Comparison of ENCODE assay signal across 24 mouse cellular contexts in genomic region chr14:118305951-118306350, GRCm38 (mm10). TPM values are rescaled to one million over a fixed set of nuclear protein-coding genes. Genes with fewer than 3 reads are reported as not detected.
DNase-seq lines count a peak whose midpoint lies in the region; ATAC-seq and TF ChIP-seq lines count a peak whose summit lies in the region.
"Had no signal": no experiment of that assay in that cellular context is flagged by ENCODE, and none has a peak within 500 bp of the region (broad histone marks: within the 10 kb centered on the region; RNA-seq: fewer than 3 reads in every experiment).

No protein-coding gene starts in this region.

- in situ Hi-C loops in CH12.LX (cut with MboI; ENCODE audit: low pct_ligation_motif_present, low pct_unique_long_range_greater_than_20kb, low sequenced_read_pairs): no loop called here

- WGBS in embryonic facial prominence, embryonic 12.5 days: 66% methylated on average over 9 of the region's 9 CpGs
- WGBS in embryonic facial prominence, embryonic 10.5 days: 82% methylated on average over 9 of the region's 9 CpGs

- TF ChIP-seq POLR2A in CH12.LX (IDR thresholded peaks at IDR 0.05; ENCODE audit: low read depth, low read length): peak; percentile 52; the same call in 1 of the 2 replicates

- 0 out of 2 replicates have a peak overlapping the region, but pooled peaks have one; percentile 17 for H3K27ac ChIP-seq in embryonic facial prominence, embryonic 12.5 days
- no peak overlapping the region for H3K27ac ChIP-seq in embryonic facial prominence, embryonic 10.5 days (replicated peaks)
- peak overlapping the region; percentile 95; the same call in 1 of the 2 replicates for H3K27ac ChIP-seq in CH12.LX (ENCODE audit: insufficient read depth, low read depth)
- H3K27ac ChIP-seq: embryonic facial prominence, embryonic 13.5 days; neural tube, embryonic 12.5 days had no signal

- H3K9me3 ChIP-seq in embryonic facial prominence, embryonic 12.5 days: no peaks in the 10 kb centered on the region
- H3K9me3 ChIP-seq in embryonic facial prominence, embryonic 10.5 days: no peaks in the 10 kb centered on the region
- H3K9me3 ChIP-seq in CH12.LX (replicated peaks; ENCODE audit: low read length): no peaks in the 10 kb centered on the region
- H3K9me3 ChIP-seq: embryonic facial prominence, embryonic 13.5 days; G1E; neural tube, embryonic 12.5 days had no signal

- no peak overlapping the region for H3K4me3 ChIP-seq in embryonic facial prominence, embryonic 12.5 days
- H3K4me3 ChIP-seq in embryonic facial prominence, embryonic 10.5 days: no peak overlapping the region
- H3K4me3 ChIP-seq in CH12.LX (replicated peaks in 1 of 3; ENCODE audit: low read depth in 2 of 3, low read length in 2 of 3, poor library complexity in 1 of 3): peak overlapping the region; percentile 46 to 59 (median 51)
- H3K4me3 ChIP-seq: embryonic facial prominence, embryonic 13.5 days; neural tube, embryonic 12.5 days had no signal

- H3K27me3 ChIP-seq in embryonic facial prominence, embryonic 12.5 days: no peaks in the 10 kb centered on the region
- H3K27me3 ChIP-seq in embryonic facial prominence, embryonic 10.5 days (replicated peaks; ENCODE audit: low read depth, poor library complexity, severe bottlenecking): peaks cover 4% of the 10 kb centered on the region
- no peaks in the 10 kb centered on the region for H3K27me3 ChIP-seq in CH12.LX (replicated peaks)
- H3K27me3 ChIP-seq: embryonic facial prominence, embryonic 13.5 days; neural tube, embryonic 12.5 days had no signal

- dilution Hi-C loops in CH12.LX (cut with MboI; ENCODE audit: extremely low pct_ligation_motif_present, extremely low pct_unique_long_range_greater_than_20kb, low sequenced_read_pairs): no loop called here

- no peaks in the 10 kb centered on the region for H3K36me3 ChIP-seq in embryonic facial prominence, embryonic 12.5 days
- H3K36me3 ChIP-seq in embryonic facial prominence, embryonic 10.5 days (replicated peaks): no peaks in the 10 kb centered on the region
- H3K36me3 ChIP-seq in CH12.LX (replicated peaks in 1 of 2; ENCODE audit: control insufficient read depth in 1 of 2, insufficient read depth in 1 of 2, low read length in 1 of 2): no peaks in the 10 kb centered on the region
- H3K36me3 ChIP-seq: embryonic facial prominence, embryonic 13.5 days; G1E; neural tube, embryonic 12.5 days had no signal

- H3K4me1 ChIP-seq in embryonic facial prominence, embryonic 12.5 days: peaks cover 5% of the 10 kb centered on the region; the same call in 1 of the 2 replicates
- peaks cover 3% of the 10 kb centered on the region; the same call in 1 of the 2 replicates for H3K4me1 ChIP-seq in embryonic facial prominence, embryonic 10.5 days
- peaks cover 14 to 50% of the 10 kb centered on the region in 2 experiments for H3K4me1 ChIP-seq in CH12.LX (ENCODE audit: control insufficient read depth in 1 of 2, insufficient read depth in 2 of 2)
- H3K4me1 ChIP-seq: neural tube, embryonic 12.5 days had no signal

- no peak for TF ChIP-seq EP300 in CH12.LX (IDR thresholded peaks at IDR 0.05; ENCODE audit: low read length)

- no peak for DNase-seq in embryonic facial prominence, embryonic 10.5 days (ENCODE audit: low spot score)
- DNase-seq in kidney, postnatal 14 days: peak; percentile 6
- no peak for DNase-seq in kidney, adult 11 months
- peak; percentile 53 for DNase-seq in CH12.LX (ENCODE audit: extremely low read depth)
- DNase-seq in heart, postnatal 4 days: peak; percentile 36
- no peak for DNase-seq in urinary bladder, postnatal 4 days (ENCODE audit: low spot score in 2 of 2)
- DNase-seq: B cell, adult 2 months; gastrocnemius, postnatal 10 days; liver, postnatal 0 days; right cerebral cortex, adult 18-20 months; thymus, adult 2 months had no signal

- TF ChIP-seq RAD21 in CH12.LX (IDR thresholded peaks at IDR 0.05; ENCODE audit: low read depth, low read length): no peak

- no peak overlapping the region for H3K4me2 ChIP-seq in embryonic facial prominence, embryonic 12.5 days (replicated peaks)
- peak overlapping the region; percentile 92 for H3K4me2 ChIP-seq in CH12.LX (ENCODE audit: insufficient read depth, low read depth, poor library complexity, severe bottlenecking)
- H3K4me2 ChIP-seq: embryonic facial prominence, embryonic 13.5 days; neural tube, embryonic 12.5 days had no signal

- no peaks in the 10 kb centered on the region for H3K79me2 ChIP-seq in CH12.LX (replicated peaks; ENCODE audit: control insufficient read depth, extremely low read depth, insufficient read depth, poor library complexity, severe bottlenecking)

- no peak overlapping the region for H3K9ac ChIP-seq in embryonic facial prominence, embryonic 12.5 days
- peak overlapping the region; percentile 89 for H3K9ac ChIP-seq in CH12.LX (ENCODE audit: insufficient read depth, low read depth)
- H3K9ac ChIP-seq: embryonic facial prominence, embryonic 13.5 days; liver, postnatal 0 days; neural tube, embryonic 12.5 days had no signal

- ATAC-seq in embryonic facial prominence, embryonic 12.5 days (ENCODE audit: insufficient number of reproducible peaks, insufficient read depth, low FRiP score, low TSS enrichment): no peak
- ATAC-seq in megakaryocyte-erythroid progenitor cell, adult 5-6 weeks (replicated peaks; ENCODE audit: low FRiP score, low TSS enrichment, poor library complexity, severe bottlenecking): no peak
- ATAC-seq: inflammation-experienced regulatory T-cells, adult 6 months; liver, postnatal 0 days; midbrain, embryonic 16.5 days had no signal

- TF ChIP-seq CTCF in CH12.LX (conservative IDR thresholded peaks at IDR 0.05 in 1 of 2, IDR thresholded peaks at IDR 0.05 in 1 of 2; ENCODE audit: low read depth in 2 of 2, low read length in 2 of 2): no peak

TF ChIP-seq in CH12.LX, 34 proteins besides CTCF, POLR2A, EP300 and RAD21:
- TF ChIP-seq BHLHE40 (IDR thresholded peaks at IDR 0.05; ENCODE audit: low read depth, low read length): peak; percentile 46; the same call in 1 of the 2 replicates
- no peak for TF ChIP-seq CHD1 (IDR thresholded peaks at IDR 0.05; ENCODE audit: low read depth, low read length)
- TF ChIP-seq ZMIZ1 (IDR thresholded peaks at IDR 0.05; ENCODE audit: low read depth, low read length): no peak
- TF ChIP-seq ETS1 (conservative IDR thresholded peaks at IDR 0.05; ENCODE audit: low read depth, low read length): peak; percentile 43; the same call in 1 of the 2 replicates
- peak; percentile 36; the same call in 1 of the 2 replicates for TF ChIP-seq SIN3A (IDR thresholded peaks at IDR 0.05; ENCODE audit: low read length)
- TF ChIP-seq MAFK (IDR thresholded peaks at IDR 0.05; ENCODE audit: insufficient replicate concordance, low read length): 0 out of 2 replicates have a peak, but pooled peaks have one; percentile 50
- peak; percentile 85 for TF ChIP-seq MYC (IDR thresholded peaks at IDR 0.05; ENCODE audit: low read depth, low read length)
- TF ChIP-seq MEF2A (IDR thresholded peaks at IDR 0.05; ENCODE audit: borderline replicate concordance, low read depth, low read length): peak; percentile 53; the same call in 1 of the 2 replicates
- TF ChIP-seq IRF4 (IDR thresholded peaks at IDR 0.05; ENCODE audit: low read depth, low read length): peak; percentile 67
- peak; percentile 13; the same call in 1 of the 2 replicates for TF ChIP-seq HCFC1 (IDR thresholded peaks at IDR 0.05; ENCODE audit: low read depth, low read length)
- no peak for TF ChIP-seq MAZ (IDR thresholded peaks at IDR 0.05; ENCODE audit: low read depth, low read length)
- TF ChIP-seq NELFE (IDR thresholded peaks at IDR 0.05; ENCODE audit: low read depth, low read length): peak; percentile 24; the same call in 1 of the 2 replicates
- no peak for TF ChIP-seq ZC3H11A (IDR thresholded peaks at IDR 0.05; ENCODE audit: low read depth, low read length)
- no peak for TF ChIP-seq NRF1 (IDR thresholded peaks at IDR 0.05; ENCODE audit: low read depth, low read length)
- TF ChIP-seq TCF12 (IDR thresholded peaks at IDR 0.05; ENCODE audit: low read depth, low read length): peak; percentile 55; the same call in 1 of the 2 replicates
- no peak for TF ChIP-seq ZNF384 (IDR thresholded peaks at IDR 0.05; ENCODE audit: low read depth, low read length)
- no peak; the same call in 1 of the 2 replicates for TF ChIP-seq ELF1 (IDR thresholded peaks at IDR 0.05; ENCODE audit: low read depth, low read length)
- TF ChIP-seq MXI1 (IDR thresholded peaks at IDR 0.05; ENCODE audit: low read depth, low read length): peak; percentile 51; the same call in 1 of the 2 replicates
- peak; percentile 62; the same call in 1 of the 2 replicates for TF ChIP-seq TBP (conservative IDR thresholded peaks at IDR 0.05; ENCODE audit: low read depth, low read length)
- TF ChIP-seq RCOR1 (conservative IDR thresholded peaks at IDR 0.05; ENCODE audit: low read depth, low read length): no peak
- 0 out of 2 replicates have a peak, but pooled peaks have one; percentile 36 for TF ChIP-seq CHD2 (IDR thresholded peaks at IDR 0.05; ENCODE audit: low read length)
TF ChIP-seq in CH12.LX: peak in this region for 13.

RNA-seq across cellular contexts. Expression of gene Gm9376, which starts 39.2 kb away (rescaled TPM):
- polyA plus RNA-seq in embryonic facial prominence, embryonic 12.5 days (2016; fragmentation: Nextera tagmentation; extraction: Ambion mirVana): not detected in 2 replicates
- not detected in 2 replicates for polyA plus RNA-seq in embryonic facial prominence, embryonic 10.5 days (2016; fragmentation: Nextera tagmentation; extraction: Ambion mirVana)
- total RNA-seq in CH12.LX (2012; rRNA removed) (not detected in 2 replicates), CH12.LX (2014; rRNA removed) (not detected in 2 replicates)
- not detected in 2 replicates for polyA plus RNA-seq in CH12.LX (2012; ENCODE audit: insufficient read length, low read depth)
- total RNA-seq in heart, postnatal 4 days (2021): not detected
- not detected in 2 replicates for total RNA-seq in megakaryocyte-erythroid progenitor cell, adult 5-6 weeks (2014; fragmentation: Nextera tagmentation)
- not detected in 2 replicates for total RNA-seq in megakaryocyte-erythroid progenitor cell, adult 5-6 weeks (2017)
- total RNA-seq: adrenal gland, postnatal 4 days; G1E; gastrocnemius, postnatal 10 days; heart, postnatal 36 days; layer of hippocampus, postnatal 10 days; left cerebral cortex, postnatal 36 days had no signal
- polyA plus RNA-seq: cerebellum, adult 2 months; embryonic facial prominence, embryonic 13.5 days; forebrain, embryonic 16.5 days; G1E; inflammation-experienced regulatory T-cells, adult 6 months; liver, postnatal 0 days; midbrain, embryonic 16.5 days; neural tube, embryonic 12.5 days; thymus, adult 2 months had no signal

Comparison
In these comparisons a context has a peak if more than half of its experiments do, and no peak if none do; other contexts are left out.
1. DNase-seq: peak in kidney, postnatal 14 days (single experiment), CH12.LX (single experiment) and heart, postnatal 4 days (single experiment); none in embryonic facial prominence, embryonic 10.5 days (single experiment), kidney, adult 11 months (single experiment) and urinary bladder, postnatal 4 days (0 of 2).
2. H3K4me3 ChIP-seq: peak in CH12.LX (3 of 3); none in embryonic facial prominence, embryonic 12.5 days (single experiment) and embryonic facial prominence, embryonic 10.5 days (single experiment).